Mouse (Mus musculus): Measurements from ENCODE around the gene Mast1. TPM values are rescaled to one million over a fixed set of nuclear protein-coding genes. Genes with fewer than 3 reads are reported as not detected.

Mast1 gene
- polyA plus RNA-seq, 1 experiment from 2014 or later, result 0.39 TPM

DNA sequence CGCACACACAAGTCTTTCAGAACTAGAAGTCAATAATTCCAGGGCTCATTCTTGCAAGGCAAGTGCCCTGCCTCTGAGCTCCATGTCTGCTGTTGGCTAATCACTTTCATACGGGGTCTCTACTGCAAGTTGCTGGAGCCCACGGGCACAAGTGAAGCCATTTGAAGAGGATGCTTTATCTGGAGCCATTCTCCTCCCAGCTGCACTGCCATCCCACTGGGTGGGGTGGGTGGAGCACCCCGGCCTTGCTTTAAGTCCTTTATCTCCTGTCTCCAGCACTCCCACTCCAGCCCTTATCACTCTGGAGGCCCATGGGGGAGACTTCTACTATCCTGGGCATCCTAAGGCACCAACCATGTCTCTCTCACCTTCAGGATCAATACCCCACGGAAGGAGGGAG lies 33.8 kb upstream of the Mast1 start:
- Histone ChIP-seq H3K36me3 (ENCODE audit: insufficient read depth) (peaks cover 49% of the 10 kb centered on the region), H3K4me2 (peak overlapping the region; percentile 95), H3K27me3 (ENCODE audit: insufficient read depth, low read length) (no peaks in the 10 kb centered on the region), H3K9me3 (ENCODE audit: low read depth, low read length) (no peaks in the 10 kb centered on the region), H3K9ac (peak overlapping the region; percentile 94), H3K4me3 (ENCODE audit: low read depth, low read length) (peak overlapping the region; percentile 67), H3K27ac (ENCODE audit: low read depth) (peak overlapping the region; percentile 91; the same call in 1 of the 2 replicates), H3K4me1 (ENCODE audit: insufficient read depth) (peaks cover 11% of the 10 kb centered on the region)
- DNase-seq, result no peak
- WGBS, result 54% methylated on average over 5 of the region's 5 CpGs
- no peak for ATAC-seq (ENCODE audit: insufficient read depth)
- TF ChIP-seq CTCF (IDR thresholded peaks at IDR 0.05; ENCODE audit: low read depth), result no peak

DNA sequence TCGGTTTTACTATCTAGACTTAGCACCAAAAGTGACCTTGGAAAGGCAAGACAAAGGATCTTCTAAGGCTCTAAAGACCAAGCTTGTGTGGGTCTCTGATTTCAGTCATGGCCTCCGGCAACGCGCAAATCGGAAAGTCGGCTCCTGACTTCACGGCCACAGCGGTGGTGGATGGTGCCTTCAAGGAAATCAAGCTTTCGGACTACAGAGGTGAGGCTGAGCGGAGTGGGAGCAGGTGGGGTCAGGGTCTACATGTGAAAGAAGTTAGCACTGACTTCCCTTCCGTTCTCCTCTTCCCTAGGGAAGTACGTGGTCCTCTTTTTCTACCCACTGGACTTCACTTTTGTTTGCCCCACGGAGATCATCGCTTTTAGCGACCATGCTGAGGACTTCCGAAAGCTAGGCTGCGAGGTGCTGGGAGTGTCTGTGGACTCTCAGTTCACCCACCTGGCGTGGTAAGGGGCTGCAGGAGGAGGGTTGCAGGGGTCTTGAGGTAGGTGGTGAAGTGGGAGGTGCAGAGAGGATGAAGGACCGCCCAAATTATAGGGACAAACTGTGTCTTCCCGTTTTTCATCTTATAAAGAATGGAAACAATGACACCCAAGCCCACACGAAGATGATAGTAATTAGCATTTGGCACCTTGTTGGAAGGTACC lies 33.1 kb upstream of the Mast1 start:
- H3K27ac ChIP-seq (ENCODE audit: low read depth), result peak overlapping the region; percentile 91
- ATAC-seq (ENCODE audit: insufficient read depth), result no peak
- H3K27me3 ChIP-seq (ENCODE audit: insufficient read depth, low read length), result no peaks in the 10 kb centered on the region
- H3K4me1 ChIP-seq (ENCODE audit: insufficient read depth), result peaks cover 7% of the 10 kb centered on the region
- 5% methylated on average over 21 of the region's 21 CpGs for WGBS
- no peak for TF ChIP-seq CTCF (IDR thresholded peaks at IDR 0.05; ENCODE audit: low read depth)
- peak overlapping the region; percentile 95 for H3K4me2 ChIP-seq
- H3K9ac ChIP-seq, result peak overlapping the region; percentile 94
- peaks cover 49% of the 10 kb centered on the region for H3K36me3 ChIP-seq (ENCODE audit: insufficient read depth)
- DNase-seq, result no peak
- H3K4me3 ChIP-seq (ENCODE audit: low read depth, low read length), result peak overlapping the region; percentile 67
- no peaks in the 10 kb centered on the region for H3K9me3 ChIP-seq (ENCODE audit: low read depth, low read length)

- Histone ChIP-seq H3K9ac (peak within 1 kb of the TSS; percentile 94), H3K4me3 (ENCODE audit: low read depth, low read length) (peak within 1 kb of the TSS; percentile 67), H3K27ac (ENCODE audit: low read depth) (peak within 1 kb of the TSS; percentile 91), H3K4me2 (peak within 1 kb of the TSS; percentile 95), H3K36me3 (ENCODE audit: insufficient read depth) (peaks cover 43% of the 10 kb centered on the region), H3K27me3 (ENCODE audit: insufficient read depth, low read length) (no peaks in the 10 kb centered on the region), H3K4me1 (ENCODE audit: insufficient read depth) (peaks cover 7% of the 10 kb centered on the region), H3K9me3 (ENCODE audit: low read depth, low read length) (no peaks in the 10 kb centered on the region)
- DNase-seq (peak; percentile 87), ATAC-seq (ENCODE audit: insufficient read depth) (peak; percentile 72)
- no peak for TF ChIP-seq CTCF (IDR thresholded peaks at IDR 0.05; ENCODE audit: low read depth)
- under 1% methylated on average over 56 of the region's 56 CpGs for WGBS
These were observed 32.3 kb upstream of the Mast1 start, which contains the start of the genes Gm49661, Prdx2 and Rnaseh2a for GRCm38 (mm10) chr8:84969241-84970134. TSS of gene Gm49661 (minus strand) at chr8:84969433. TSS of gene Prdx2 (plus strand) at chr8:84969587. TSS of gene Rnaseh2a (minus strand) at chr8:84969767.

DNA sequence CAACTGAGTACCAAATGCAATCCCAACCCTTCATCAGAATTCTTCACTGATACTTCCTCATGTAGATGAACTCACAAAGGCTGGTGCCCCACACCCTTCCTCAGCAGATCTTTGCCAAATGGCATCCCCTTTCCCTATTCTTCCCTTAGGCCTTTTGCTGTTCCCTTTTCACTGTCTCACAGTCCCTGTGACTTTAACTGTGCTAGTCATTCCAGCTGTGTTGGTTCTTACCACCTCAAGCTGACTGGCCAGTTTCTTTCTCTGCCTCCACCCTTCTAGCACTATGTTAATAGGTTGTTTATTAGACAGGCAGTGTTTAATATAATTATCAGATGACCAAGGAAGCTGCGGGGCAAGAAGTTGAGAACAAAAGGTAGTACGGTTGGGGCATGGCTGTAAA lies 31.5 kb upstream of the Mast1 start:
- ATAC-seq (ENCODE audit: insufficient read depth), result no peak
- Histone ChIP-seq H3K4me1 (ENCODE audit: insufficient read depth) (peaks cover 7% of the 10 kb centered on the region), H3K4me3 (ENCODE audit: low read depth, low read length) (peak overlapping the region; percentile 67), H3K4me2 (peak overlapping the region; percentile 95), H3K9ac (peak overlapping the region; percentile 94), H3K36me3 (ENCODE audit: insufficient read depth) (peaks cover 35% of the 10 kb centered on the region), H3K27ac (ENCODE audit: low read depth) (peak overlapping the region; percentile 91), H3K27me3 (ENCODE audit: insufficient read depth, low read length) (no peaks in the 10 kb centered on the region), H3K9me3 (ENCODE audit: low read depth, low read length) (no peaks in the 10 kb centered on the region)
- TF ChIP-seq CTCF (IDR thresholded peaks at IDR 0.05; ENCODE audit: low read depth), result no peak
- DNase-seq, result peak; percentile 27
- WGBS, result 15% methylated on average over 2 of the region's 2 CpGs

DNA sequence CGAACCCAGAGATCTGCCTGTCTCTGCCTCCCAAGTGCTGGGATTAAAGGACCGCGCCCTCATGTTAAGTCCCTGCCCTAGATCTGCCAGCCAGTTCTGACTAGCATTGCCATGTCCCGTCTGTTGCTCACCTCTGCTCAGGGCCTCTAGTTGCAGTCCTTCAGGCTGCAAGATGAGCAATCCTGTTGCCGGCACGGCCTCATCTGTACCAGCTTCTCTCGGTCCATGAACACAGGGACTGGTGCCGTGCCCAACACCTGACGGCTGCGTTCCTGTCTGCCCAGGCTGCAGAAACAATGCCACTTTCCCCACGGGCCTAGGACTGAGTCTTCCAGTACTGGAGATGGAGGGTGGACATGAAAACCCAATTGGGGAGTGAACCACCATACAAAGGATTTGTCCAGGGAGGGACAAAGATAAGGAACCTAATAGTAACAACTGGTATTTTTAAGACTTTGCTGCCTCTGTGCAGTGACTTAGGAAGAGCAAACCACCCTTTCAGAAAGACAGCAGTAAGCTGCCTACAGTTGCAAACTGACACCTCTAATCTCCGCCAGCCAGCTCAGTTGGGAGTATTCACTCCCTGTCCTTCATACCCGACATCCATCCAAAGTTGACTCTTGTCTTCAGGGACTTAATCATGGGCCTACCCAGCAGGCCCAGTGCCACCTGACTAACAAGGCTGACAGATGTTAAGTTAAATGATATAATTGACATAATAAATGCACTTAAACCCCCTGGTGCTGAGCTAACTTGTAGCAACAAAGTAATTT lies 30.6 kb upstream of the Mast1 start:
- peak overlapping the region; percentile 67; the same call in 1 of the 2 replicates for H3K4me3 ChIP-seq (ENCODE audit: low read depth, low read length)
- WGBS, result 87% methylated on average over 13 of the region's 13 CpGs

DNA sequence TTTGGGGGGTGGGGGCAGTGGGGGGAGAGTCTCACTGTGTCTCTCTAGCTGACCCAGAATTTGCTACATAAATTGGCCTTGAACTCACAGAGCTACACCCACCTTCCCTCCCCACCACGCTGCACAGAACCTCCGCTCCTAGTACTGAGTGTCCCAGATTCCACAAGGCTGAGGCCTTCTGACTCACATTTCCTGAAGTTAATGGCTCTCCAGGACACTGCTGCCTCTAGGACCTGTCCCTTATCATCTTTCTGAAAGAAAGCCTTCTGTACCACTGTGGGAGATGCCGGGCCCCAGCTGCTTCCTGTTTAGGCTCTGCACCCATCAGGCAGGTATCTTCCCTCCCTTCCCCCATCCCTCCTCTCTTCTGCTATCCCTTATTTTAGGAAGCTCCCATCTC lies 29.4 kb upstream of the Mast1 start:
- H3K9ac ChIP-seq, result 0 out of 2 replicates have a peak overlapping the region, but pooled peaks have one; percentile 6
- H3K4me1 ChIP-seq (ENCODE audit: insufficient read depth), result peaks cover 7% of the 10 kb centered on the region
- TF ChIP-seq CTCF (IDR thresholded peaks at IDR 0.05; ENCODE audit: low read depth), result no peak
- ATAC-seq (ENCODE audit: insufficient read depth) (0 out of 2 replicates have a peak, but pooled peaks have one; percentile 2), DNase-seq (no peak)
- no peaks in the 10 kb centered on the region for H3K9me3 ChIP-seq (ENCODE audit: low read depth, low read length)
- H3K4me3 ChIP-seq (ENCODE audit: low read depth, low read length), result no peak overlapping the region
- H3K27ac ChIP-seq (ENCODE audit: low read depth), result peak overlapping the region; percentile 32
- 19% methylated on average over 3 of the region's 3 CpGs for WGBS
- peaks cover 20% of the 10 kb centered on the region for H3K36me3 ChIP-seq (ENCODE audit: insufficient read depth)
- no peaks in the 10 kb centered on the region for H3K27me3 ChIP-seq (ENCODE audit: insufficient read depth, low read length)
- peak overlapping the region; percentile 79 for H3K4me2 ChIP-seq

More for the DNA sequence above, 30.6 kb upstream of the Mast1 start:
- H3K9ac ChIP-seq, result 0 out of 2 replicates have a peak overlapping the region, but pooled peaks have one; percentile 17
- H3K36me3 ChIP-seq (ENCODE audit: insufficient read depth), result peaks cover 31% of the 10 kb centered on the region
- DNase-seq (no peak), ATAC-seq (ENCODE audit: insufficient read depth) (no peak)
- no peaks in the 10 kb centered on the region for H3K9me3 ChIP-seq (ENCODE audit: low read depth, low read length)
- TF ChIP-seq CTCF (IDR thresholded peaks at IDR 0.05; ENCODE audit: low read depth), result no peak
- H3K4me1 ChIP-seq (ENCODE audit: insufficient read depth), result peaks cover 7% of the 10 kb centered on the region
- no peak overlapping the region for H3K27ac ChIP-seq (ENCODE audit: low read depth)
- peak overlapping the region; percentile 95 for H3K4me2 ChIP-seq
- no peaks in the 10 kb centered on the region for H3K27me3 ChIP-seq (ENCODE audit: insufficient read depth, low read length)

Measured in lung, embryonic 14.5 days (tissue).